Mouse (Mus musculus) C2C12 (cell line): ENCODE measurements around the gene Rnf182. TPM values are rescaled to one million over a fixed set of nuclear protein-coding genes. Genes with fewer than 3 reads are reported as not detected.

ENCODE experiments used
- H3K27me3 ChIP-seq: one replicate; pipeline ENCODE4 v1.6.1; 2011; ENCODE audit not compliant: control insufficient read depth, insufficient read depth, insufficient read length
- H3K36me3 ChIP-seq: one replicate; pipeline ENCODE4 v1.6.1; 2011; ENCODE audit not compliant: control insufficient read depth, insufficient read depth
- H3K4me3 ChIP-seq: one replicate; pipeline ENCODE4 v1.5.1; 2011; ENCODE audit warnings: mild to moderate bottlenecking, control low read depth; ENCODE audit not compliant: poor library complexity, insufficient read depth, severe bottlenecking
- H3K79me2 ChIP-seq: one replicate; pipeline ENCODE4 v1.6.1; 2011; ENCODE audit not compliant: control insufficient read depth, insufficient read depth
- H3K79me3 ChIP-seq: one replicate; pipeline ENCODE4 v1.6.1; 2011; ENCODE audit warnings: low read depth, control low read depth
- H3ac ChIP-seq: one replicate; pipeline ENCODE3; 2011; ENCODE audit warnings: low read depth; ENCODE audit not compliant: control insufficient read depth, insufficient read length
- CEBPB ChIP-seq: IDR thresholded peaks from one replicate; pipeline ENCODE4 v1.6.1; 2011; ENCODE audit warnings: low read depth, mild to moderate bottlenecking, control low read depth, moderate library complexity
- CTCF ChIP-seq: IDR thresholded peaks from one replicate; pipeline ENCODE4 v1.5.1; 2011; ENCODE audit not compliant: control insufficient read depth, insufficient read depth, insufficient read length
- FOSL1 ChIP-seq: IDR thresholded peaks from one replicate; pipeline ENCODE4 v1.8.0; 2011; ENCODE audit warnings: mild to moderate bottlenecking, low read length; ENCODE audit not compliant: poor library complexity, insufficient read depth, severe bottlenecking
- MAX ChIP-seq: IDR thresholded peaks from one replicate; pipeline ENCODE4 v1.6.1; 2011; ENCODE audit warnings: mild to moderate bottlenecking, control low read depth
- MYOD1 ChIP-seq: IDR thresholded peaks from one replicate; pipeline ENCODE4 v1.6.1; 2011; ENCODE audit warnings: low read depth; ENCODE audit not compliant: control insufficient read depth, insufficient read length
- MYOG ChIP-seq: IDR thresholded peaks from one replicate; pipeline ENCODE4 v1.6.1; 2011; ENCODE audit not compliant: control insufficient read depth, insufficient read length; ENCODE audit errors: extremely low read depth
- USF1 ChIP-seq: IDR thresholded peaks from one replicate; pipeline ENCODE4 v1.6.1; 2011; ENCODE audit warnings: low read depth, mild to moderate bottlenecking, control low read depth, moderate library complexity
- polyA plus RNA-seq: library from polyadenylated mRNA; unstranded; fragments of >200 nt; fragmentation: generic; extraction: Trizol; gene quantifications from one replicate; pipeline ENCODE4 v1.2.1, GENCODE M21; 2012; ENCODE audit warnings: missing spikeins

The Rnf182 gene
- polyA plus RNA-seq, 1 experiment: 0.01 TPM

DNA sequence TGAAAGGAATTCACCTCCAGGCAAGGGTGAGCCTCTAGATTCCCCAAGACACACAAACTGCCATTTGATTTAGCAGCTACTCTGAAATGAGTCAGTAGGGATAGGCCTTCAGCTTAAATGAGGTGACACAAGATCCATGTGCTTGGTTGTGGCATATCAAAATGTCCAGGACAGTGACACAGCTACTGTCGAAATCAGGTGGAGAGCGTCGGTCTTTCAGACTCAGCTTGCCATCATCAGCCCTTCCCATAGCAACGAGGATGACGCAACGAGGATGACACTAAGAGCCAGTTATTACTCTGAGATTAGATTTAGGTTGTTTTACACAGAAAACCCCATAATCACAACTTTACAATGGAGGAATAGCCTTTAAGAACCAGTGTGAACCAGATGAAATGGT is 14.5 kb upstream of the Rnf182 start:
- Histone ChIP-seq H3K79me3 (no peaks in the 10 kb centered on the region), H3K4me3 (no peak overlapping the region), H3K36me3 (no peaks in the 10 kb centered on the region), H3K79me2 (no peaks in the 10 kb centered on the region), H3K27me3 (peaks cover 3% of the 10 kb centered on the region), H3ac (no peak overlapping the region)
- TF ChIP-seq CTCF: no peak
- no peak for TF ChIP-seq CEBPB
- TF ChIP-seq MYOD1: no peak
- TF ChIP-seq FOSL1: no peak
- no peak for TF ChIP-seq USF1
- no peak for TF ChIP-seq MYOG
- TF ChIP-seq MAX: no peak

DNA sequence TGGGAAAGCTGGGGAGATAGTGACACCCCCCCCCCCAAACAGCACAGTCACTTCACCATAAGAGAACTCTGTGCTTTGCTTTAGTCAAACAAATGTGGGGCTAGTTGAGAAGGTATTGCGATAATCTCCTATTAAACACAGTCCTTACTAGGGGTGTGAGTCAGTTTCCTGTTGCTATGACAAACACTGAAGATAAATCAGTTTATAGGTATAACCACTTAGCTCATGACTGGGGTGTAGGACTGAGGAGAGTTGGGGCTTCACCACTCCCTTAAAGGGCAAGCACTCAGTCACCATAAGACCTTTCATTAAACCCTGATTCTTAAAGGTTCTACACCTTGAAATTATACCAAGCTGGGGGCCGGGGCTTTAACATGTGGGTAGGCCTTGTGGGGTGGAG is 13.1 kb upstream of the Rnf182 start:
- Histone ChIP-seq H3K79me2 (no peaks in the 10 kb centered on the region), H3K36me3 (no peaks in the 10 kb centered on the region), H3K27me3 (peaks cover 3% of the 10 kb centered on the region), H3ac (no peak overlapping the region), H3K79me3 (no peaks in the 10 kb centered on the region), H3K4me3 (no peak overlapping the region)
- no peak for TF ChIP-seq MYOD1
- no peak for TF ChIP-seq USF1
- TF ChIP-seq CTCF: no peak
- TF ChIP-seq MAX: no peak
- TF ChIP-seq MYOG: no peak
- no peak for TF ChIP-seq CEBPB
- no peak for TF ChIP-seq FOSL1

DNA sequence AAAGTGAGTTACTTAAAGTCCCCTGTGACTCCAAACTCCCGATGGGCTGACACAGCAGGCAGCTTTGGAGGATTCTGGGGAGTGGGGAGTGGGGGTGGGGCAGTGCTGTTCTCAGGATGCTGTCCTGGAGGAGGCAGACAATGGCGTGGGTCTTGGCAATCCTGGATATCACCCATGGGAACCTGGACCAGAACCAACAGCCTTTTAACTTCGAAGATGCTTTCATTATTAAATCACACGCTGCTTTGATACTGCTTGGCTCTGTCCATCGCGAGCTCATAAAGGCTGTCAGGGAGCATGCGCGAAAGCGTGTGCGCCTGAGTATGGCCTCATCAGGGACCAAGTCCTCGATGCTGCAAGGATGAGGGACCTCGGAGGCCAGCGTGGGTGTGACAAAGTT is 12.5 kb upstream of the Rnf182 start:
- TF ChIP-seq MYOG: no peak
- TF ChIP-seq MYOD1: no peak
- no peak for TF ChIP-seq CTCF
- TF ChIP-seq FOSL1: no peak
- no peak for TF ChIP-seq USF1
- TF ChIP-seq CEBPB: no peak
- no peak for TF ChIP-seq MAX
- Histone ChIP-seq H3K36me3 (no peaks in the 10 kb centered on the region), H3ac (no peak overlapping the region), H3K79me3 (no peaks in the 10 kb centered on the region), H3K27me3 (peaks cover 3% of the 10 kb centered on the region), H3K4me3 (no peak overlapping the region), H3K79me2 (no peaks in the 10 kb centered on the region)

DNA sequence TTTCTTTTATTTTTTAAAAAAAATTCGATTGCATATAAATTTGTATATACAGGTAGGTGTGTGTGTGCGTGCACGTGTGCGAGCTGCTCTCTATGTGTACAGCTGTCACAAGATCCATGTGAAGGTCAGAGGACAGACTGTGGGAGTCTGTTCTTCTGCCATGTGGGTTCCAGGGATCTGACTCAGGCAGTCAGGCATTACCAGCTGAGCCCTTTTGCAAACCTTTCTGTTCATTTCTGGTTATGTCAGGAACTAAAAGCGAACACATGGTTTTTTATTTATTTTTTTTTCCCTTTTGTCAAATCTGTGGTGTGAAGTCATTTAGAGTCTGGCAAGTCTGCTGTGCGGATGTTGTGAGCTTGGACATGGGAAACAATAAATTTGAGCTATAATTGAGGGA is 6.7 kb upstream of the Rnf182 start:
- Histone ChIP-seq H3ac (no peak overlapping the region), H3K79me3 (no peaks in the 10 kb centered on the region), H3K4me3 (no peak overlapping the region), H3K36me3 (no peaks in the 10 kb centered on the region), H3K27me3 (no peaks in the 10 kb centered on the region), H3K79me2 (no peaks in the 10 kb centered on the region)
- TF ChIP-seq CEBPB (no peak), MYOG (no peak), MAX (no peak), MYOD1 (no peak), USF1 (no peak), CTCF (no peak), FOSL1 (no peak)

DNA sequence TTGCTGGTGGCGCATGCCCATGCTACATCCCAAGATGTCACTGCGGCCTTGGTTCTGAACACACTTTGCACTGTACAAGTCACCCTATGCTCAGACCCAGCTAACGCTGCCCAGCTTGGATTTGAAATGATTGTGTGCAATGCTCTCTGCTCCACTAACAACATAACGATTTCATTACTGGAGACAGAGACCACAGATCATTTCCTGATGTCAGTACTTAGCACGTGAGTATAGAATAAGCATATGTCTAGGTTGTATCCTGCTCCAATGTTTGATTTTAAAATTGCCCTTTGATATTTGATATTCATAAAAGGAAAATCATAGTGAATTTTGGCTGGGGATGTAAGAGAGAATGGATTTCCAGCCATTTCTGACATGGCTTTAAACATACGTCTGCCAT is 3.5 kb upstream of the Rnf182 start:
- Histone ChIP-seq H3ac (no peak overlapping the region), H3K27me3 (peaks cover 5% of the 10 kb centered on the region), H3K36me3 (no peaks in the 10 kb centered on the region), H3K79me3 (no peaks in the 10 kb centered on the region), H3K4me3 (no peak overlapping the region), H3K79me2 (no peaks in the 10 kb centered on the region)
- no peak for TF ChIP-seq FOSL1

DNA sequence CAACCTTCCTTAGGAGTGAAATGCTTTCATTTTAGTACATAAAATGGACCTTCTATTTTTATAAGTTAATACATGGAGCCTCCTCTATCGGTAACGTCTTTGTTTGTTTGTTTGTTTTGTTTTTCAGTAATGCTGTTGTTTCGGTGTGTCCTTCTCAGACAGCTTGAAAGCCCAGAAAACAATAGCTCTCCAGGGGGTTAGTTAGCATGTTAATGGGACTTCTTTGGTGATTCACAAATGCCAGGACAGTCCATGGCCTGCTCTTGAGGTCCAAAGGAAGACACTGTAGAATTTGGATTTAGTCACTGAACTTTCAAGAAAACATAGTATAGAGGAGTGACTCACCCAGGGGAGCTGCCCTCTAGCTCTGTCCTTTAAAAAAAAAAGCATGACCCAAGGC is 843 bp upstream of the Rnf182 start:
- H3K79me3 ChIP-seq: no peaks in the 10 kb centered on the region
- no peaks in the 10 kb centered on the region for H3K36me3 ChIP-seq
- no peaks in the 10 kb centered on the region for H3K79me2 ChIP-seq
- H3K4me3 ChIP-seq: no peak overlapping the region
- TF ChIP-seq FOSL1: no peak
- no peak for TF ChIP-seq CTCF
- H3K27me3 ChIP-seq: peaks cover 12% of the 10 kb centered on the region
- H3ac ChIP-seq: no peak overlapping the region
